Mouse (Mus musculus) brain, embryonic 14.5 days (tissue): ENCODE data around the gene Slc4a5.

Source experiments
- CTCF ChIP-seq: fragments of 200-500 bp; IDR thresholded peaks from 2 replicates; pipeline ENCODE4 v1.5.1; 2012; ENCODE audit warnings: inconsistent platforms, mild to moderate bottlenecking, moderate library complexity, borderline replicate concordance; ENCODE audit not compliant: insufficient read depth, insufficient read length; ENCODE audit errors: extremely low read depth
- POLR2A ChIP-seq: fragments of 200-500 bp; IDR thresholded peaks from 2 replicates; pipeline ENCODE4 v1.6.1; 2012; ENCODE audit warnings: mild to moderate bottlenecking, inconsistent platforms, borderline replicate concordance; ENCODE audit not compliant: poor library complexity, insufficient read depth, insufficient read length, severe bottlenecking; ENCODE audit errors: extremely low read depth

DNA sequence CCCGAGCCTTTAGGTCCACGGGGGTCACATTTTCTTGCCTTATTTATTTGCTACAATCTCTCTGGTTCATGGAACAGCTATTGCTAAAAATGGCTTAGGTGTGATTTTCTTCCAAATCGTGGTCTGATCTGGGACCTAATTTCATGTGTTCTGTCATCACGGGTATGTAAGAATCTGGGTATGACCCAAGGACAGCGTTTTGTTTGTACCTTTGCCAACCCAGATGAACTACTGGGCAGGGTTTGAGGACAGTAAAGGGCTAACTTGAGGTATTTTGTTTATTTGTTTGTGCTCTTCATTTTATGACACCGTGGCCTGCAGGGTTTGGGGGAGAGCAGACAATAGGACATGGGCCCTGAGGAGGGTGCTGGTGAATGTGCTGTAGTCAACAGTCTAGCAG, 39.0 kb upstream of the Slc4a5 start:
- TF ChIP-seq CTCF (no peak), POLR2A (no peak)
